Mouse (Mus musculus): ENCODE data around the gene Aldh1b1.

Aldh1b1 gene

GRCm38 (mm10) chr4:45798964-45799363 is at the start of gene Aldh1b1:
Gene Aldh1b1 (plus strand): TSS chr4:45799022.
- peak; percentile 28 to 43 for DNase-seq

- DNase-seq = no peak
These were observed 49.4 kb upstream of the Aldh1b1 start for GRCm38 (mm10) chr4:45749449-45749848.

- no peak for DNase-seq
These were observed 48.3 kb upstream of the Aldh1b1 start for GRCm38 (mm10) chr4:45750477-45750876.

GRCm38 (mm10) chr4:45753211-45753809 is 45.5 kb upstream of the Aldh1b1 start:
- no peak for DNase-seq

- DNase-seq = no peak
These were observed 44.7 kb upstream of the Aldh1b1 start for GRCm38 (mm10) chr4:45754171-45754570.

- DNase-seq = peak; percentile 72 to 75
These were observed 43.7 kb upstream of the Aldh1b1 start for GRCm38 (mm10) chr4:45755097-45755496.

GRCm38 (mm10) chr4:45755881-45756280 is 42.9 kb upstream of the Aldh1b1 start:
- peak; percentile 96 to 99 for DNase-seq

GRCm38 (mm10) chr4:45757941-45758340 is 40.9 kb upstream of the Aldh1b1 start:
- DNase-seq = no peak

GRCm38 (mm10) chr4:45759411-45759810 is 39.4 kb upstream of the Aldh1b1 start:
- DNase-seq = no peak

- no peak for DNase-seq
These were observed 36.2 kb upstream of the Aldh1b1 start for GRCm38 (mm10) chr4:45762600-45762999.

GRCm38 (mm10) chr4:45763288-45764140 is 35.3 kb upstream of the Aldh1b1 start:
- DNase-seq = no peak

- DNase-seq = no peak
These were observed 34.7 kb upstream of the Aldh1b1 start for GRCm38 (mm10) chr4:45764141-45764494.

- DNase-seq = no peak
These were observed 33.7 kb upstream of the Aldh1b1 start for GRCm38 (mm10) chr4:45765121-45765564.

- DNase-seq = no peak
These were observed 33.1 kb upstream of the Aldh1b1 start for GRCm38 (mm10) chr4:45765565-45766201.

- DNase-seq = no peak
These were observed 32.0 kb upstream of the Aldh1b1 start for GRCm38 (mm10) chr4:45766774-45767173.

GRCm38 (mm10) chr4:45767891-45768558 is 30.8 kb upstream of the Aldh1b1 start:
- no peak for DNase-seq

- DNase-seq = no peak
These were observed 29.7 kb upstream of the Aldh1b1 start for GRCm38 (mm10) chr4:45769141-45769540.

GRCm38 (mm10) chr4:45769791-45770637 is 28.8 kb upstream of the Aldh1b1 start:
- DNase-seq = no peak

- no peak for DNase-seq
These were observed 28.2 kb upstream of the Aldh1b1 start for GRCm38 (mm10) chr4:45770638-45771033.

GRCm38 (mm10) chr4:45771173-45771572 is 27.6 kb upstream of the Aldh1b1 start:
- no peak for DNase-seq

GRCm38 (mm10) chr4:45771619-45772018 is 27.2 kb upstream of the Aldh1b1 start:
- peak; percentile 57 to 63 for DNase-seq

- DNase-seq = no peak
These were observed 15.2 kb upstream of the Aldh1b1 start for GRCm38 (mm10) chr4:45783671-45784070.

Measured in cerebellum, postnatal 36 days (tissue).